Mouse (Mus musculus): ENCODE measurements around the gene Map3k5. TPM values are rescaled to one million over a fixed set of nuclear protein-coding genes. Genes with fewer than 3 reads are reported as not detected.
A peak's percentile ranks its signal among the peaks of the same experiment; 100 is the strongest.

Map3k5 gene
- total and polyA plus RNA-seq, 3 experiments, result 15.8 to 31.0 (median 27.6) TPM

GRCm38 (mm10) chr10:19960831-19961380 is 26.6 kb downstream of the Map3k5 start:
- peaks cover 63% of the 10 kb centered on the region for H3K79me2 ChIP-seq (replicated peaks; ENCODE audit: control insufficient read depth, extremely low read depth, insufficient read depth, poor library complexity, severe bottlenecking)
- no peak overlapping the region for H3K4me2 ChIP-seq (ENCODE audit: insufficient read depth, low read depth, poor library complexity, severe bottlenecking)
- dilution Hi-C loops (cut with MboI; ENCODE audit: extremely low pct_ligation_motif_present, extremely low pct_unique_long_range_greater_than_20kb, low sequenced_read_pairs), result no loop called here
- no peak overlapping the region for H3K9ac ChIP-seq (ENCODE audit: insufficient read depth, low read depth)
- DNase-seq (ENCODE audit: extremely low read depth), result no peak
- TF ChIP-seq HCFC1 (IDR thresholded peaks at IDR 0.05; ENCODE audit: low read depth, low read length), result no peak
- no peak for TF ChIP-seq EP300 (IDR thresholded peaks at IDR 0.05; ENCODE audit: low read length)
- no peak for TF ChIP-seq NELFE (IDR thresholded peaks at IDR 0.05; ENCODE audit: low read depth, low read length)
- no peak for TF ChIP-seq TCF12 (IDR thresholded peaks at IDR 0.05; ENCODE audit: low read depth, low read length)
- TF ChIP-seq POLR2A (IDR thresholded peaks at IDR 0.05; ENCODE audit: low read depth, low read length), result no peak
- TF ChIP-seq MEF2A (IDR thresholded peaks at IDR 0.05; ENCODE audit: borderline replicate concordance, low read depth, low read length), result no peak
- TF ChIP-seq TBP (conservative IDR thresholded peaks at IDR 0.05; ENCODE audit: low read depth, low read length), result no peak
- no peak for TF ChIP-seq MAFK (IDR thresholded peaks at IDR 0.05; ENCODE audit: insufficient replicate concordance, low read length)
- TF ChIP-seq NRF1 (IDR thresholded peaks at IDR 0.05; ENCODE audit: low read depth, low read length), result no peak
- no peak for TF ChIP-seq JUN (IDR thresholded peaks at IDR 0.05; ENCODE audit: insufficient read depth, low read depth, low read length)
- TF ChIP-seq ZKSCAN1 (IDR thresholded peaks at IDR 0.05; ENCODE audit: borderline replicate concordance, low read depth, low read length), result no peak
- TF ChIP-seq ELF1 (IDR thresholded peaks at IDR 0.05; ENCODE audit: low read depth, low read length), result no peak
- TF ChIP-seq ZNF384 (IDR thresholded peaks at IDR 0.05; ENCODE audit: low read depth, low read length), result no peak
- no peak for TF ChIP-seq SMC3 (IDR thresholded peaks at IDR 0.05; ENCODE audit: low read depth, low read length)
- no peak for TF ChIP-seq IRF4 (IDR thresholded peaks at IDR 0.05; ENCODE audit: low read depth, low read length)
- TF ChIP-seq RAD21 (IDR thresholded peaks at IDR 0.05; ENCODE audit: low read depth, low read length), result no peak
- TF ChIP-seq POLR2AphosphoS2 (IDR thresholded peaks at IDR 0.05; ENCODE audit: low read depth, low read length), result no peak
- TF ChIP-seq CHD1 (IDR thresholded peaks at IDR 0.05; ENCODE audit: low read depth, low read length), result no peak
- TF ChIP-seq USF2 (conservative IDR thresholded peaks at IDR 0.05; ENCODE audit: low read depth, low read length), result no peak
- H3K27ac ChIP-seq (ENCODE audit: insufficient read depth, low read depth), result no peak overlapping the region
- no peak overlapping the region for H3K4me3 ChIP-seq (replicated peaks in 1 of 3; ENCODE audit: low read depth in 2 of 3, low read length in 2 of 3, poor library complexity in 1 of 3)
- peaks cover 17 to 85% of the 10 kb centered on the region in 2 experiments for H3K4me1 ChIP-seq (ENCODE audit: control insufficient read depth in 1 of 2, insufficient read depth in 2 of 2)
- H3K27me3 ChIP-seq (replicated peaks), result no peaks in the 10 kb centered on the region
- peaks cover 5 to 50% of the 10 kb centered on the region in 2 experiments for H3K36me3 ChIP-seq (replicated peaks in 1 of 2; ENCODE audit: control insufficient read depth in 1 of 2, insufficient read depth in 1 of 2, low read length in 1 of 2)
- no peaks in the 10 kb centered on the region for H3K9me3 ChIP-seq (replicated peaks; ENCODE audit: low read length)
- in situ Hi-C loops (cut with MboI; ENCODE audit: low pct_ligation_motif_present, low pct_unique_long_range_greater_than_20kb, low sequenced_read_pairs), result no loop called here

GRCm38 (mm10) chr10:19962746-19963145 is 28.5 kb downstream of the Map3k5 start:
- dilution Hi-C loops (cut with MboI; ENCODE audit: extremely low pct_ligation_motif_present, extremely low pct_unique_long_range_greater_than_20kb, low sequenced_read_pairs), result no loop called here
- in situ Hi-C loops (cut with MboI; ENCODE audit: low pct_ligation_motif_present, low pct_unique_long_range_greater_than_20kb, low sequenced_read_pairs), result no loop called here

More at GRCm38 (mm10) chr10:19962746-19963145, 28.5 kb downstream of the Map3k5 start:
- Histone ChIP-seq H3K27ac (ENCODE audit: insufficient read depth, low read depth) (no peak overlapping the region), H3K4me2 (ENCODE audit: insufficient read depth, low read depth, poor library complexity, severe bottlenecking) (no peak overlapping the region), H3K4me3 (replicated peaks in 1 of 3; ENCODE audit: low read depth in 2 of 3, low read length in 2 of 3, poor library complexity in 1 of 3) (no peak overlapping the region), H3K4me1 (ENCODE audit: control insufficient read depth in 1 of 2, insufficient read depth in 2 of 2) (peaks cover 12 to 68% of the 10 kb centered on the region in 2 experiments), H3K79me2 (replicated peaks; ENCODE audit: control insufficient read depth, extremely low read depth, insufficient read depth, poor library complexity, severe bottlenecking) (peaks cover 60% of the 10 kb centered on the region), H3K36me3 (replicated peaks in 1 of 2; ENCODE audit: control insufficient read depth in 1 of 2, insufficient read depth in 1 of 2, low read length in 1 of 2) (peaks cover 6 to 56% of the 10 kb centered on the region in 2 experiments), H3K9me3 (replicated peaks; ENCODE audit: low read length) (no peaks in the 10 kb centered on the region), H3K9ac (ENCODE audit: insufficient read depth, low read depth) (no peak overlapping the region), H3K27me3 (replicated peaks) (no peaks in the 10 kb centered on the region)
- DNase-seq (ENCODE audit: extremely low read depth), result peak; percentile 49
- TF ChIP-seq EP300 (IDR thresholded peaks at IDR 0.05; ENCODE audit: low read length) (peak; percentile 23; the same call in 1 of the 2 replicates), ZNF384 (IDR thresholded peaks at IDR 0.05; ENCODE audit: low read depth, low read length) (no peak), ZC3H11A (IDR thresholded peaks at IDR 0.05; ENCODE audit: low read depth, low read length) (no peak)

All from CH12.LX (cell line).